Mouse (Mus musculus): ENCODE data around the gene Scamp4.
"Not testable (repeated sequence)": the region's sequence is repeated elsewhere in the genome, so short reads cannot be mapped to it uniquely, and the experiment has no call there.

The Scamp4 gene

GRCm38 (mm10) chr10:80578131-80578750 is 24.4 kb upstream of the Scamp4 start:
- in situ Hi-C loops (cut with MboI, MseI), result loop anchor here (5.0 kb wide), 1 partner anchor 104 kb away; no protein-coding TSS in a partner anchor

GRCm38 (mm10) chr10:80578911-80579310 is 23.8 kb upstream of the Scamp4 start:
- in situ Hi-C loops (cut with MboI, MseI), result loop anchor here (5.0 kb wide), 1 partner anchor 103 kb away; no protein-coding TSS in a partner anchor

GRCm38 (mm10) chr10:80583047-80583446 is 19.6 kb upstream of the Scamp4 start:
- in situ Hi-C loops (cut with MboI, MseI), result loop anchor here (5.0 kb wide), 1 partner anchor 34 kb away; no protein-coding TSS in a partner anchor

GRCm38 (mm10) chr10:80584045-80584488 is 18.6 kb upstream of the Scamp4 start:
- in situ Hi-C loops (cut with MboI, MseI), result loop anchor here (5.0 kb wide), 1 partner anchor 33 kb away; no protein-coding TSS in a partner anchor

GRCm38 (mm10) chr10:80584642-80585552 is 17.8 kb upstream of the Scamp4 start:
- in situ Hi-C loops (cut with MboI, MseI), result loop anchor here (5.0 kb wide), 1 partner anchor 32 kb away; no protein-coding TSS in a partner anchor

DNA sequence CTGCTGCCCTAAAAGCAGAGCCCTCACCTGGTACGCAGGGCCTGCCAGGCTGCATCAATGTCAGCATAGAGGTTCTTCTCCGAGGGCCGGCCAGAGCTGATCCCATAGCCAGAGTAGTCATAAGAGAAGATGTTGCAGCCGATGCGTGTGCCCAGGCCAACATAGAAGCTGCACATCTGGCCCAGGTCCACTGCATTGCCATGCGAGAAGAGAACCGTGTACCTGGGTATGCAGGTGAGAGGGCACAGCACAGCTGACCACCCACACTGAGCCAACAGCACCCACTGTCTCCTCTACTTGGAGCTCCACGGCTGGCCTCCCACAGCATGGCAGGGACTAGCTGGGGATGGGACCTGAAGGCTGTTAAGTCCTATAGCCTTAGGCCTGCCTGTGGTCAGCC is 17.1 kb upstream of the Scamp4 start:
- in situ Hi-C loops (cut with MboI, MseI), result no loop called here

DNA sequence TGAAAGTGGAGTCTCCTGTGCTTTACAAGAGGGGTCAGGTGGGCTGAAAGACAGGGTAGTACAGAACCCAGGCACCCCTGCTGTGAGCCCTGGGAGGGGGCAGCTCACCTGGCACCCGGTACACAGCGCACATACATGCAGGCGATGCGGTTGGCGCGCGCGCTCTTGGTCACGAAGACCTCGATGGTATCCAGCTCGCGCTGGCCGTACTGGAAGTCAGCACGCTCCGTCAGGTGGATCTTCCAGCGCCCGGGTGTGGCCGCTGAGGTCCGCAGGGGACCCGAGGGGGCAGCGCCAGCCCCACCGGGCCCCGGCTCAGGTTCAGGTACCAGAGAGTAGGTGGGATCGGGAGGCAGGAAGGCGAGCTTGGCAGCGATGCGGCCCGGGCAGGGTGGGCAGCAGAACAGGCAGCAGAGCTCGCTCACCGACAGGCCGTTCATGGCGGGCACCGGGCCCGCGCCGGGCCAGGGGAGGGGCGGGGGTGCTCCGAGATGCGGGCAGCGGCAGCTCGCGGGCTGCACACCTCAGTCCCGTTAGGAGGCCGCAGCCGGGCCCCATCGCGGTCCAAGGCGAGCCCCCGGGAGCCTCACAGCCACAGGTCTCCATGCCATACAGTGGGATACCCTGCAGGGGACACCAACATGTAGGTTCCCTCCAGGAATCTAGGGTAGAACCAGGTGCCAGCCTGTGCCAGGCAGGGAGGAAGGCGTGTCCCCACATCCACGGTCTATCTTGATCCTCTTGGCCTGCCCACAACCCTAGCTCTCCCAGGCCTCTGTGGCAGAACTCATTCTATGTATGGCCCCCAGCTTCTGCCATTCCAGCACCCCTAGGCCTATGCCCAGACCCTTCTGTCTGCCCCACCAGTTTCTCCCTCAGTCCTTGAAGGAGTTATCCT is 16.0 kb upstream of the Scamp4 start:
- in situ Hi-C loops (cut with MboI, MseI), result no loop called here

DNA sequence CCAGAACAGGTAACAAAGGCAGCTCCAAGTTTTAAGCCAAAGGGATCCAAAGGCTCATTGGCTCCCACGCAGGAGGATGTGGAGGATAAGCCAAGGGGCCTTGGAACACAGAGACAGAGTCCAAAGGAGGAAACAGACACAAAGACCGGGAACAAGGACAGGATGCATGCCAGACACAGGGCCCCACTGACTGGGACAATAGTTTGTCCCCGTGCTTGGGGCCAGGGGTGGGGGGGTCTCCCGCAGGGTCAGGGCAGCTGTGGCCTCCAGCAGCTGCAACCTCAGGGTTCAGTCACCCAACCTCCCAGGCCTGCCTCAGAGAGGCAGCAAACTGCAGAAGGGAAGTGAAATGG is 15.4 kb upstream of the Scamp4 start:
- in situ Hi-C loops (cut with MboI, MseI), result no loop called here

DNA sequence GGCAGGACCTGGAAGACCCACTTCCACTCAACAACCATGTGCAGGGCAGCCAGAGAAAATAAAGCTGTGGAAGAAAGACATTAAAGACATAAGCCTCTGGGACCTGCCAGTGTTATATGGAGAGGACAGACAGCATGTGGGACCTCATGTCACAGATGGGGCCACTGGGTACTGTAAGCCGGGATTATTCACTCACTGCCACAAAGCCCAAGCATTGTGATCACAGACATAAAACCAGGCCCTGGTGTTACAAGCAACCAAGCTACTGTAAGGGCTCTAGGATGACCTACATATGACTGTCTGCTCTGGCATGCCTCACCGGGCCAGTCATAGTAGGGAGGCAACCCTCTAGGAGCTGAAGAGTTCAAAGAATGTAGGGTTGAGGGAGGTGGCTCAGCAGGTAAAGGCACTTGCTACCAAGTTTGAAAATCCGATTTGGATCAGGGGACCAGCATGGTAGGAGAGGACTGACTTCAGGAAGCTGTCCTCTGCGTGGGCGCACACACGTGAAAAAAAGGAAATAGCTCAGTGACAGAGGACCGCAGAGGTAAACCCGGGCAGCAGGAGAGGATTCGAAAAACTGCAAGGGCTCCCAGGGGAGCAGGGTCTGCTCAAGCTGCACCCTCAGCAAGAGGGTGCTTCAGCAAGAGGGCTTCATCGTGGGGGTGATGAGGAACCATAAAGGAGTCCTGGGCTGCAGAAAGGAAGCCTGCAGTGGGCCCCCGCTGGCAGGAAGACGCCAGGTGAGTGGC is 13.4 kb upstream of the Scamp4 start:
- in situ Hi-C loops (cut with MboI, MseI), result no loop called here

DNA sequence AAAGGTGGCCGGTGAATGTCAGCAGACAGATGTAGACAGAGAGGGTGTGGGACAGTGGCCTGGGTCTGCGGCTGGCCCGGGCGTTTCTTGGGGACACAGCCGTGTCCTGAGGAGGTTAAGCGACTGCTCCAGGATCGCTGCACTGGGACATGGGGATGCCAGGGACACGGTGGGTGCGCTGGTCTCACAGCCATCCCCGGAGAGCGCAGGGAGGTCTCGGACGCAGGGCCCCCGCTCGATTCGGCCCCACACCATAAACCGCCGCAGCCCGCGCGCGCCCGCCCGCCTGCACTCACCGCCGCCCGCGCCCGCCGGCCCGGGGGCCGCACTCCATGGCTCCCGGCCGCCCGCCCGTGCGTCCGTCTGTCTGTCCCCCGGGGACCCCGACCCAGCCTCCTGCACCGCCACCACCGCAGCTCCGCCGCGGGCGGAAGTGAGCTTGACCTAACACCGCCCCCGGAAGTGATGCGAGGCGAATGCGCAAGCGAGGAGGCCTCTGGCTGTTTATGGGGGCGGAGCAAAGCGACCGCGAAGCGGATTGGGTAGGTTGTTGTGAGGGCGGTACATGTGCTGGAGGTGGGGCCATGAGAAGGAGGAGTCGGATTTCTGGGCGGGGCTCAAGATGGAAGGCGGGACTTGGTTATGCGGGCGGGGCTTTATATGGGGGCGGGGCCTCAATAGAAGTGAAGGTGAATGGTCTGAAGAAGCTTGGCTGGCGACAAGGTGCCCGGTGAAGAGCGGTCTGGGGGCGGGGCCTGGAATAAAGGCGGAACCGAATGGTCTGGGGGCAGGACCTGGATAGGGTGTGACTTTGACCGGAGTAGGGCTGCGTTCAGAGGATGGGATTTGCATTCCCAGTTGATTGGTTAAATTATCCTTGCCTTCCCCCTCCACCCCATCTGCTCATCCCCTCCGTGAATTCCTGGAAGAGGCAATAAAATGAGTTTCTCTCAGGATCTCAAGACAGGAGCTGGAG is 12.5 kb upstream of the Scamp4 start, which contains the start of gene Abhd17a:
Gene Abhd17a (minus strand): TSS at position 463 of the 976 bp plus-strand sequence.
- in situ Hi-C loops (cut with MboI, MseI), result no loop called here

DNA sequence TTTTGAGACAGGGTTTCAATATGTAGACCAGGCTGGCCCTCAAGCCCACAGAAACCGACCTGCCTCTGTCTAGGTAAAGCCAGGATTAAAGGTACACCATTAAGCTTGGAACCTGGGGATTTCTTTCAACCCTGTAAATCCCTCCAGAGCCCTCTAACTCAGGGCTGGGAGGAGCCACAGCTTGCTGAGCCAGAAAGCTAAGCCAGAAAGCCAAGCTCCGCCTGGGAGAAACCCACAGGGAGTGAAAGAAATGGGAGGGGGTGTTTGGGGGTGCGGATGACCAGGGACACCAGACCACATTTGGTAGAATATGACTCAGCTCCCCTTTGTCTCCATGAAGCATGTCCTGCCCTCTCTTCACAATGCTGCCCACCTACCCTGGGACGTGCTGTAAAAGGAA is 6.4 kb upstream of the Scamp4 start:
- in situ Hi-C loops (cut with MboI, MseI), result no loop called here

DNA sequence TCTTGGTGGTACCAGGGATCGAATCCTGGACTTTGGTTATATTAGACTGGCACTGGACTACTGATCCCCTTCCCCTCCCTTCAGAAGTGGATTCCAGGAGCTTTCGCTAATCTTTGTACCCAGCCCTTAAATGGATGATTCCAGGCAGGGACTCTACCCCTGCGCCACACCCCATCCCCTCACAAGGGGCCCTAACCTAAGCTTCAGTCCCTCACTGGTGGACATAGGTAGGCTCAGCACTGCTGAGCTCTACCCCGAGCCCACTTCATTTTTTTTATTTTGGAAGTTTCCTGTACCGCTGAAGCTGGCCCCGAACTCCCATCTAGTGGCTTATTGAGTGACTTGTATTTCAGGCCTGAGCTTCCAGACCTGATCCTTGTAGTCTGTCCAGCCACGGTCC is 692 bp downstream of the Scamp4 start:
- in situ Hi-C loops (cut with MboI, MseI), result no loop called here

DNA sequence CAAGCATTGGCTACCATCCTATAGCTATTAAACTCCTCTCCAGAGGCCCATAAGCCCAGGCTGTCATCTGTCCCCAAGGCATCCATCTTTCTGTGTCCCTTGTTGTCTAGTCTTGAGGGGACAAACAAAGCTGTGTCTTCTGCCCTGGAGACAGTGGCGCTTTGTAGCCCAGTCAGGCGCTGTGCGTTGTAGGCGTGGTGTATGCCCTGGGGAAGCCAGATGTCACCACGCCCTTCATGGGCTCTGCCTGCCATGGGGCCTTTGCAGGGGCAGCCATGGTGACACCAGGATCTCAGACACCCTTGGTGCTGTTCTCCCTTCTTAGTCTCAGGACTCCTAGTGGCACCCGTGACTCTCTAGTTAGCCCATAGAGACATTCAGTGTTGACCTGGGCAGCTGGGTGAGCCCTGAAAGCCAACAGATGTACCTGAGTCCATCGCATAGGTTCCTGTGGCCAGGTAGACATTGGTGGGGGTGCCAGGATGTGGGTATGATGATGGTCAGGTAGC is 1.4 kb downstream of the Scamp4 start:
- in situ Hi-C loops (cut with MboI, MseI), result no loop called here

DNA sequence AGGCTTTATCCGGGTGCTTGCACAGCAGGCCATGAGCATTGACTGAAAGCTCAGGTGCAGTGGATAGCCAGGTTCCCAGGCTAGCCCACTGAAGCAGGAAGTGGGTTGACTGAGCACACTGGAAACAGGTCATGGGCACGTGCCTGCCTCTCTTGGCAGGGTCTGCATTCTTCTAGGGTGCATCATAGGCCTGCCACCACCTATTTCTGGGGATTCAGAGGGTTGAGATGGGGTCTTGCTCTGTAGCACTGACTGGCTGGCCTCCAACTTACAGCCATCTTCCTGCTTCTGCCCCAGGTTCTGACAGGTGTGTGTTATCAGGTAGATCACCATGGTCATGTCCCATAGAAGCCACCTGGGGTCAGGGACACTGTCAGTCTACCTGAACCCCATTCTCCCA is 2.3 kb downstream of the Scamp4 start:
- in situ Hi-C loops (cut with MboI, MseI), result no loop called here

DNA sequence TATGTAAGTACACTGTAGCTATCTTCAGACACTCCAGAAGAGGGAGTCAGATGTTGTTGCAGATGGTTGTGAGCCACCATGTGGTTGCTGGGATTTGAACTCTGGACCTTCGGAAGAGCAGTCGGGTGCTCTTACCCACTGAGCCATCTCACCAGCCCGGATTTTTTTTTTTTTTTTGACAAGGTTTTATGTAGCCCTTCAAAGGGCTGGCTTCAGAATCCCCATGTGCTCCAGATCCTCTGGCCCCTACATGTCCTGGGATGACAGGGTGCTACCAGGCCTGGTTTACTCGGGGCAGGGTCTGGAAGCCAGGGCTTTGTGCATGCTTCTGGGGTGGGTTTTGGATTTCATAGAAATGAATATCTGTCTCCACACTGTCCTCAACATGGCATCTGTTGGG is 3.0 kb downstream of the Scamp4 start, which contains the start of gene Gm49322:
Gene Gm49322 (plus strand): TSS at position 301 of the 400 bp plus-strand sequence.
- in situ Hi-C loops (cut with MboI, MseI), result not testable (repeated sequence)

- in situ Hi-C loops (cut with MboI, MseI), result no loop called here
These were observed 3.6 kb downstream of the Scamp4 start for GRCm38 (mm10) chr10:80606306-80606705.

DNA sequence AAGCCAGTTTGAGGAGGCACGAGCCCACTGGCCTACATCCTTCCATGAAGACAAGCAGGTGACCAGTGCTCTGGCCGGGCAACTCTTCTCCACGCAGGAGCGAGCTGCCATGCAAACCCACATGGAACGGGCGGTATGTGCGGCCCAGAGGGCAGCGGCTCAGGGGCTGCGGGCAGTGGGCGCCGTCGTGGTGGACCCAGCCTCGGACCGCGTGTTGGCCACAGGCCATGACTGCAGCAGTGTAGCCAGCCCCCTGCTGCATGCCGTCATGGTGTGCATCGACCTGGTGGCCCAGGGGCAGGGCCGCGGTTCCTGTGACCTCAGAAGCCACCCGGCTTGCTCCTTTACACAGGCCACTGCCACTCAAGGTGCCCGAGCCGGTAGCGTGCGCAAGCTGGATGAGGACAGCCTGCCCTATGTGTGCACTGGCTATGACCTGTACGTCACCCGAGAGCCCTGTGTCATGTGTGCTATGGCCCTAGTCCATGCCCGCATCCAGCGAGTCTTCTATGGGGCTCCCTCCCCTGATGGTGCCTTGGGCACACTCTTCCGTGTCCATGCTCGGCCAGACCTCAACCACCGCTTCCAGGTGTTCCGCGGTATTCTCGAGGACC is 4.2 kb downstream of the Scamp4 start:
- in situ Hi-C loops (cut with MboI, MseI), result no loop called here

GRCm38 (mm10) chr10:80608435-80608834 is 5.8 kb downstream of the Scamp4 start:
- in situ Hi-C loops (cut with MboI, MseI), result no loop called here
